Mouse (Mus musculus) frontal cortex, adult (tissue): Measurements from ENCODE around the gene Cd99l2.
"Not testable (repeated sequence)": the region's sequence is repeated elsewhere in the genome, so short reads cannot be mapped to it uniquely, and the experiment has no call there.

Experiments
- ATAC-seq: cut with Nextera tagmentation; 2 replicates; pipeline ENCODE4 v1.9.2; 2017; ENCODE audit warnings: mild to moderate bottlenecking, moderate library complexity, mixed read lengths; ENCODE audit not compliant: low TSS enrichment

The Cd99l2 gene

GRCm38 (mm10) chrX:71492634-71493278, at the start of gene Cd99l2:
Gene Cd99l2 (minus strand): TSS chrX:71492849.
- ATAC-seq, result peak; percentile 92

GRCm38 (mm10) chrX:71540821-71541510, 48.3 kb upstream of the Cd99l2 start:
- ATAC-seq, result no peak

GRCm38 (mm10) chrX:71537791-71538190, 45.1 kb upstream of the Cd99l2 start:
- ATAC-seq, result no peak

- no peak for ATAC-seq
These were observed 41.5 kb upstream of the Cd99l2 start for GRCm38 (mm10) chrX:71534102-71534501.

GRCm38 (mm10) chrX:71532635-71533034, 40.0 kb upstream of the Cd99l2 start:
- no peak for ATAC-seq

GRCm38 (mm10) chrX:71528646-71529045, 36.0 kb upstream of the Cd99l2 start:
- no peak for ATAC-seq

GRCm38 (mm10) chrX:71528150-71528549, 35.5 kb upstream of the Cd99l2 start:
- ATAC-seq, result no peak

GRCm38 (mm10) chrX:71527461-71527860, 34.8 kb upstream of the Cd99l2 start:
- no peak for ATAC-seq

GRCm38 (mm10) chrX:71525593-71526299, 33.1 kb upstream of the Cd99l2 start:
- no peak for ATAC-seq

GRCm38 (mm10) chrX:71524310-71524709, 31.7 kb upstream of the Cd99l2 start:
- ATAC-seq, result no peak

- ATAC-seq, result no peak
These were observed 30.2 kb upstream of the Cd99l2 start for GRCm38 (mm10) chrX:71522889-71523288.

GRCm38 (mm10) chrX:71519252-71519651, 26.6 kb upstream of the Cd99l2 start:
- ATAC-seq, result no peak

GRCm38 (mm10) chrX:71506591-71506990, 13.9 kb upstream of the Cd99l2 start:
- ATAC-seq, result not testable (repeated sequence)

- ATAC-seq, result peak; percentile 56
These were observed 619 bp upstream of the Cd99l2 start for GRCm38 (mm10) chrX:71493279-71493656.

- no peak; the same call in 1 of the 2 replicates for ATAC-seq
These were observed 567 bp downstream of the Cd99l2 start for GRCm38 (mm10) chrX:71491931-71492633.

GRCm38 (mm10) chrX:71489353-71489752, 3.3 kb downstream of the Cd99l2 start:
- ATAC-seq, result no peak

GRCm38 (mm10) chrX:71482244-71482643, 10.4 kb downstream of the Cd99l2 start:
- ATAC-seq, result no peak

- no peak for ATAC-seq
These were observed 16.7 kb downstream of the Cd99l2 start for GRCm38 (mm10) chrX:71475992-71476391.

- no peak for ATAC-seq
These were observed 17.2 kb downstream of the Cd99l2 start for GRCm38 (mm10) chrX:71475497-71475896.

GRCm38 (mm10) chrX:71475084-71475483, 17.6 kb downstream of the Cd99l2 start:
- no peak for ATAC-seq

GRCm38 (mm10) chrX:71474296-71474956, 18.2 kb downstream of the Cd99l2 start:
- ATAC-seq, result no peak
